Mouse (Mus musculus) fibroblast of lung, adult 2 months (primary cell): Measurements from ENCODE around the gene Rbm47.
"Not testable (repeated sequence)": the region's sequence is repeated elsewhere in the genome, so short reads cannot be mapped to it uniquely, and the experiment has no call there.

Experiments used
- DNase-seq: peaks from one replicate; pipeline ENCODE4 v3.0.0-alpha.2; 2011; ENCODE audit warnings: low read depth

Rbm47 gene

GRCm38 (mm10) chr5:66014437-66014836 lies 158.5 kb downstream of the Rbm47 start:
- DNase-seq: no peak

GRCm38 (mm10) chr5:66013999-66014398 lies 158.9 kb downstream of the Rbm47 start:
- no peak for DNase-seq

- no peak for DNase-seq
Measured at GRCm38 (mm10) chr5:66008245-66008967, 164.5 kb downstream of the Rbm47 start.

GRCm38 (mm10) chr5:66005041-66005678 lies 167.8 kb downstream of the Rbm47 start:
- no peak for DNase-seq

GRCm38 (mm10) chr5:66004134-66004925 lies 168.6 kb downstream of the Rbm47 start, which contains the start of gene 9130230L23Rik:
TSS of gene 9130230L23Rik (minus strand) at chr5:66004285.
- no peak for DNase-seq

- no peak for DNase-seq
Measured at GRCm38 (mm10) chr5:66001232-66001631, 171.7 kb downstream of the Rbm47 start.

GRCm38 (mm10) chr5:66000567-66001125 lies 172.3 kb downstream of the Rbm47 start:
- DNase-seq: no peak

- DNase-seq: no peak
Measured at GRCm38 (mm10) chr5:66000074-66000473, 172.8 kb downstream of the Rbm47 start.

- DNase-seq: no peak
Measured at GRCm38 (mm10) chr5:65999106-65999505, 173.8 kb downstream of the Rbm47 start.

- DNase-seq: no peak
Measured at GRCm38 (mm10) chr5:65997813-65998212, 175.1 kb downstream of the Rbm47 start.

- no peak for DNase-seq
Measured at GRCm38 (mm10) chr5:65994643-65995042, 178.3 kb downstream of the Rbm47 start.

GRCm38 (mm10) chr5:65991191-65991590 lies 181.7 kb downstream of the Rbm47 start:
- DNase-seq: peak; percentile 13

- DNase-seq: not testable (repeated sequence)
Measured at GRCm38 (mm10) chr5:65987004-65987403, 185.9 kb downstream of the Rbm47 start.

- no peak for DNase-seq
Measured at GRCm38 (mm10) chr5:65986426-65986825, 186.5 kb downstream of the Rbm47 start.

GRCm38 (mm10) chr5:65975731-65976130 lies 197.2 kb downstream of the Rbm47 start:
- no peak for DNase-seq

GRCm38 (mm10) chr5:65973189-65973588 lies 199.7 kb downstream of the Rbm47 start:
- DNase-seq: no peak

- no peak for DNase-seq
Measured at GRCm38 (mm10) chr5:65968004-65968403, 204.9 kb downstream of the Rbm47 start.

- DNase-seq: no peak
Measured at GRCm38 (mm10) chr5:65967091-65967490, 205.8 kb downstream of the Rbm47 start.
